Mouse (Mus musculus): ENCODE data around the gene Hypk. TPM values are rescaled to one million over a fixed set of nuclear protein-coding genes. Genes with fewer than 3 reads are reported as not detected.
A peak's percentile ranks its signal among the peaks of the same experiment; 100 is the strongest.
"Not testable (repeated sequence)": the region's sequence is repeated elsewhere in the genome, so short reads cannot be mapped to it uniquely, and the experiment has no call there.

Gene Hypk
- polyA plus RNA-seq, 2 experiments: 45.0 to 94.1 TPM

GRCm38 (mm10) chr2:121505942-121506882 lies 53.1 kb downstream of the Hypk start, which contains the start of the genes Mfap1a and Wdr76:
Mfap1a (minus strand) TSS chr2:121506665.
Wdr76 (plus strand) TSS chr2:121506723.
- peaks cover 12% of the 10 kb centered on the region; the same call in 1 of the 2 replicates for H3K4me1 ChIP-seq (ENCODE audit: control insufficient read depth, insufficient read depth, low read length)
- H3K36me3 ChIP-seq (ENCODE audit: control insufficient read depth, insufficient read depth, low read length); H3K27me3 ChIP-seq (ENCODE audit: control insufficient read depth, insufficient read depth, low read length); H3K9me3 ChIP-seq (ENCODE audit: control insufficient read depth, low read length); H3K27ac ChIP-seq (replicated peaks; ENCODE audit: low read depth, low read length): not testable (repeated sequence)
- WGBS: 5% methylated on average over 40 of the region's 42 CpGs
- H3K9ac ChIP-seq (ENCODE audit: low read depth, low read length, severe bottlenecking): peak within 1 kb of the TSS; percentile 64
- H3K4me2 ChIP-seq (replicated peaks; ENCODE audit: low read depth, low read length, severe bottlenecking): peak within 1 kb of the TSS; percentile 50
- peak; percentile 95 for ATAC-seq (ENCODE audit: low FRiP score, low read depth)
- peak within 1 kb of the TSS; percentile 51 for H3K4me3 ChIP-seq (replicated peaks; ENCODE audit: low read length)
- TF ChIP-seq POLR2A (IDR thresholded peaks at IDR 0.05; ENCODE audit: borderline replicate concordance, extremely low read depth, insufficient read depth, insufficient read length): peak; percentile 74; the same call in 1 of the 2 replicates
- peak; percentile 95 for DNase-seq (ENCODE audit: low spot score)

GRCm38 (mm10) chr2:121507173-121507950 lies 54.3 kb downstream of the Hypk start:
- no peak for TF ChIP-seq POLR2A (IDR thresholded peaks at IDR 0.05; ENCODE audit: borderline replicate concordance, extremely low read depth, insufficient read depth, insufficient read length)
- 24% methylated on average over 12 of the region's 12 CpGs for WGBS
- ATAC-seq (ENCODE audit: low FRiP score, low read depth) (no peak), DNase-seq (ENCODE audit: low spot score) (no peak)
- Histone ChIP-seq H3K4me1 (ENCODE audit: control insufficient read depth, insufficient read depth, low read length) (peaks cover 12% of the 10 kb centered on the region; the same call in 1 of the 2 replicates), H3K27ac (replicated peaks; ENCODE audit: low read depth, low read length) (no peak overlapping the region), H3K27me3 (ENCODE audit: control insufficient read depth, insufficient read depth, low read length) (no peaks in the 10 kb centered on the region), H3K4me3 (replicated peaks; ENCODE audit: low read length) (peak overlapping the region; percentile 51), H3K9ac (ENCODE audit: low read depth, low read length, severe bottlenecking) (peak overlapping the region; percentile 64), H3K4me2 (replicated peaks; ENCODE audit: low read depth, low read length, severe bottlenecking) (peak overlapping the region; percentile 50), H3K9me3 (ENCODE audit: control insufficient read depth, low read length) (no peaks in the 10 kb centered on the region), H3K36me3 (ENCODE audit: control insufficient read depth, insufficient read depth, low read length) (peaks cover 14% of the 10 kb centered on the region)

GRCm38 (mm10) chr2:121507951-121508330 lies 54.9 kb downstream of the Hypk start:
- no peak for ATAC-seq (ENCODE audit: low FRiP score, low read depth)
- H3K4me3 ChIP-seq (replicated peaks; ENCODE audit: low read length): peak overlapping the region; percentile 51
- peak overlapping the region; percentile 50 for H3K4me2 ChIP-seq (replicated peaks; ENCODE audit: low read depth, low read length, severe bottlenecking)
- peaks cover 12% of the 10 kb centered on the region; the same call in 1 of the 2 replicates for H3K4me1 ChIP-seq (ENCODE audit: control insufficient read depth, insufficient read depth, low read length)
- peaks cover 14% of the 10 kb centered on the region for H3K36me3 ChIP-seq (ENCODE audit: control insufficient read depth, insufficient read depth, low read length)
- H3K9me3 ChIP-seq (ENCODE audit: control insufficient read depth, low read length): no peaks in the 10 kb centered on the region
- H3K27ac ChIP-seq (replicated peaks; ENCODE audit: low read depth, low read length): no peak overlapping the region
- H3K9ac ChIP-seq (ENCODE audit: low read depth, low read length, severe bottlenecking): peak overlapping the region; percentile 64
- DNase-seq (ENCODE audit: low spot score): no peak
- TF ChIP-seq POLR2A (IDR thresholded peaks at IDR 0.05; ENCODE audit: borderline replicate concordance, extremely low read depth, insufficient read depth, insufficient read length): no peak
- no peaks in the 10 kb centered on the region for H3K27me3 ChIP-seq (ENCODE audit: control insufficient read depth, insufficient read depth, low read length)
- WGBS: 82% methylated on average over 2 of the region's 2 CpGs

Small RNA genes lying within 50 kb of the gene (microRNA-seq; reads per million reads assigned to microRNA genes)
- gene Gm22953: not detected

Other genes starting within 250 kb of the Hypk start
- gene Trp53bp1, start 181.9 kb upstream of the Hypk start, polyA plus RNA-seq (2012; rRNA removed): 67.7 and 75.6 TPM in 2 replicates
- 51.2 and 67.2 TPM in 2 replicates for gene Trp53bp1, start 181.9 kb upstream of the Hypk start, polyA plus RNA-seq (2014; fragmentation: Nextera tagmentation; extraction: Ambion mirVana)
- 7.1 and 7.6 TPM in 2 replicates for gene Map1a, start 163.7 kb upstream of the Hypk start, polyA plus RNA-seq (2012; rRNA removed)
- 7.8 and 9.3 TPM in 2 replicates for gene Map1a, start 163.7 kb upstream of the Hypk start, polyA plus RNA-seq (2014; fragmentation: Nextera tagmentation; extraction: Ambion mirVana)
- 12.4 and 13.0 TPM in 2 replicates for gene Ppip5k1, start 97.9 kb upstream of the Hypk start, polyA plus RNA-seq (2012; rRNA removed)
- gene Ppip5k1, start 97.9 kb upstream of the Hypk start, polyA plus RNA-seq (2014; fragmentation: Nextera tagmentation; extraction: Ambion mirVana): 7.6 and 10.3 TPM in 2 replicates
- 5.4 and 7.1 TPM in 2 replicates for gene Ckmt1, start 95.6 kb upstream of the Hypk start, polyA plus RNA-seq (2012; rRNA removed)
- gene Ckmt1, start 95.6 kb upstream of the Hypk start, polyA plus RNA-seq (2014; fragmentation: Nextera tagmentation; extraction: Ambion mirVana): 12.0 and 20.1 TPM in 2 replicates
- 0.01 TPM in 2 replicates for gene Strc, start 66.1 kb upstream of the Hypk start, polyA plus RNA-seq (2012; rRNA removed)
- not detected in 2 replicates for gene Strc, start 66.1 kb upstream of the Hypk start, polyA plus RNA-seq (2014; fragmentation: Nextera tagmentation; extraction: Ambion mirVana)
- 395 and 416 TPM in 2 replicates for gene Pdia3, start 39.5 kb upstream of the Hypk start, polyA plus RNA-seq (2012; rRNA removed)
- gene Pdia3, start 39.5 kb upstream of the Hypk start, polyA plus RNA-seq (2014; fragmentation: Nextera tagmentation; extraction: Ambion mirVana): 523 and 526 TPM in 2 replicates
- gene Catsper2, start 39.5 kb upstream of the Hypk start, polyA plus RNA-seq (2012; rRNA removed): 4.1 and 4.8 TPM in 2 replicates
- gene Catsper2, start 39.5 kb upstream of the Hypk start, polyA plus RNA-seq (2014; fragmentation: Nextera tagmentation; extraction: Ambion mirVana): 1.7 and 2.9 TPM in 2 replicates
- 3.0 and 4.8 TPM in 2 replicates for gene Ell3, start 9.0 kb upstream of the Hypk start, polyA plus RNA-seq (2012; rRNA removed)
- 6.3 and 8.2 TPM in 2 replicates for gene Ell3, start 9.0 kb upstream of the Hypk start, polyA plus RNA-seq (2014; fragmentation: Nextera tagmentation; extraction: Ambion mirVana)
- gene Serf2, start 4.1 kb upstream of the Hypk start, polyA plus RNA-seq (2012; rRNA removed): 459 and 792 TPM in 2 replicates
- 635 and 646 TPM in 2 replicates for gene Serf2, start 4.1 kb upstream of the Hypk start, polyA plus RNA-seq (2014; fragmentation: Nextera tagmentation; extraction: Ambion mirVana)
- 1.1 and 1.4 TPM in 2 replicates for gene Serinc4, start 3.5 kb downstream of the Hypk start, polyA plus RNA-seq (2012; rRNA removed)
- 0.18 and 0.70 TPM in 2 replicates for gene Serinc4, start 3.5 kb downstream of the Hypk start, polyA plus RNA-seq (2014; fragmentation: Nextera tagmentation; extraction: Ambion mirVana)
- 11.6 and 16.8 TPM in 2 replicates for gene Mfap1b, start 20.8 kb downstream of the Hypk start, polyA plus RNA-seq (2012; rRNA removed)
- gene Mfap1b, start 20.8 kb downstream of the Hypk start, polyA plus RNA-seq (2014; fragmentation: Nextera tagmentation; extraction: Ambion mirVana): 54.1 and 60.2 TPM in 2 replicates
- 9.3 and 14.6 TPM in 2 replicates for gene Mfap1a, start 53.4 kb downstream of the Hypk start, polyA plus RNA-seq (2012; rRNA removed)
- 23.8 and 23.9 TPM in 2 replicates for gene Mfap1a, start 53.4 kb downstream of the Hypk start, polyA plus RNA-seq (2014; fragmentation: Nextera tagmentation; extraction: Ambion mirVana)
- gene Wdr76, start 53.4 kb downstream of the Hypk start, polyA plus RNA-seq (2012; rRNA removed): 12.3 and 12.7 TPM in 2 replicates
- 6.1 and 6.7 TPM in 2 replicates for gene Wdr76, start 53.4 kb downstream of the Hypk start, polyA plus RNA-seq (2014; fragmentation: Nextera tagmentation; extraction: Ambion mirVana)